Mouse (Mus musculus): Measurements from ENCODE around the gene Tst. TPM values are rescaled to one million over a fixed set of nuclear protein-coding genes. Genes with fewer than 3 reads are reported as not detected.

Tst gene
- polyA plus RNA-seq, 1 experiment from 2014 or later: 11.8 TPM

GRCm38 (mm10) chr15:78351586-78352165 is 54.0 kb downstream of the Tst start:
- no peaks in the 10 kb centered on the region for H3K9me3 ChIP-seq (ENCODE audit: control insufficient read depth, low read length)
- no peaks in the 10 kb centered on the region for H3K36me3 ChIP-seq (ENCODE audit: control insufficient read depth, insufficient read depth, low read length)
- no peak overlapping the region for H3K4me3 ChIP-seq (replicated peaks; ENCODE audit: low read depth, low read length)
- WGBS: 58% methylated on average over 3 of the region's 3 CpGs
- H3K27me3 ChIP-seq (ENCODE audit: control insufficient read depth, insufficient read depth, low read length): no peaks in the 10 kb centered on the region
- no peak overlapping the region for H3K4me2 ChIP-seq (ENCODE audit: low read length)
- DNase-seq: no peak
- ATAC-seq (ENCODE audit: low FRiP score, low TSS enrichment): no peak
- H3K4me1 ChIP-seq (ENCODE audit: control insufficient read depth, insufficient read depth, low read length): no peaks in the 10 kb centered on the region
- H3K9ac ChIP-seq (replicated peaks; ENCODE audit: low read length): no peak overlapping the region
- H3K27ac ChIP-seq (replicated peaks; ENCODE audit: low read depth, low read length): no peak overlapping the region

Other genes with a start within 250 kb of the Tst start
- 102 and 110 TPM in 2 replicates for gene Ift27, start 231.8 kb downstream of the Tst start, polyA plus RNA-seq (2014; fragmentation: Nextera tagmentation; extraction: Ambion mirVana)
- 7.2 and 9.6 TPM in 2 replicates for gene Pvalb, start 199.5 kb downstream of the Tst start, polyA plus RNA-seq (2014; fragmentation: Nextera tagmentation; extraction: Ambion mirVana)
- gene Ncf4, start 161.1 kb downstream of the Tst start, polyA plus RNA-seq (2014; fragmentation: Nextera tagmentation; extraction: Ambion mirVana): 0.47 and 0.96 TPM in 2 replicates
- gene Csf2rb2, start 100.2 kb downstream of the Tst start, polyA plus RNA-seq (2014; fragmentation: Nextera tagmentation; extraction: Ambion mirVana): 0.47 TPM in 1 of 2 replicates, not detected in the other
- gene Csf2rb, start 80.2 kb downstream of the Tst start, polyA plus RNA-seq (2014; fragmentation: Nextera tagmentation; extraction: Ambion mirVana): 0.28 and 1.0 TPM in 2 replicates
- not detected in 2 replicates for gene Tex33, start 10.0 kb downstream of the Tst start, polyA plus RNA-seq (2014; fragmentation: Nextera tagmentation; extraction: Ambion mirVana)
- gene Mpst, start 509 bp upstream of the Tst start, polyA plus RNA-seq (2014; fragmentation: Nextera tagmentation; extraction: Ambion mirVana): 4.7 and 6.6 TPM in 2 replicates
- gene Kctd17, start 22.7 kb upstream of the Tst start, polyA plus RNA-seq (2014; fragmentation: Nextera tagmentation; extraction: Ambion mirVana): 120 and 154 TPM in 2 replicates
- gene Tmprss6, start 62.7 kb upstream of the Tst start, polyA plus RNA-seq (2014; fragmentation: Nextera tagmentation; extraction: Ambion mirVana): 0.26 and 0.43 TPM in 2 replicates
- gene Il2rb, start 89.4 kb upstream of the Tst start, polyA plus RNA-seq (2014; fragmentation: Nextera tagmentation; extraction: Ambion mirVana): 0.08 and 0.11 TPM in 2 replicates
- gene C1qtnf6, start 125.5 kb upstream of the Tst start, polyA plus RNA-seq (2014; fragmentation: Nextera tagmentation; extraction: Ambion mirVana): 5.6 and 7.3 TPM in 2 replicates
- gene Sstr3, start 138.8 kb upstream of the Tst start, polyA plus RNA-seq (2014; fragmentation: Nextera tagmentation; extraction: Ambion mirVana): 0.18 and 0.23 TPM in 2 replicates
- 3.7 and 7.0 TPM in 2 replicates for gene Rac2, start 166.9 kb upstream of the Tst start, polyA plus RNA-seq (2014; fragmentation: Nextera tagmentation; extraction: Ambion mirVana)
- gene Cyth4, start 191.1 kb upstream of the Tst start, polyA plus RNA-seq (2014; fragmentation: Nextera tagmentation; extraction: Ambion mirVana): 1.8 and 2.3 TPM in 2 replicates

Data from midbrain, embryonic 14.5 days (tissue).